9 mouse cellular contexts compared by ENCODE assay signal in the genomic region with DNA sequence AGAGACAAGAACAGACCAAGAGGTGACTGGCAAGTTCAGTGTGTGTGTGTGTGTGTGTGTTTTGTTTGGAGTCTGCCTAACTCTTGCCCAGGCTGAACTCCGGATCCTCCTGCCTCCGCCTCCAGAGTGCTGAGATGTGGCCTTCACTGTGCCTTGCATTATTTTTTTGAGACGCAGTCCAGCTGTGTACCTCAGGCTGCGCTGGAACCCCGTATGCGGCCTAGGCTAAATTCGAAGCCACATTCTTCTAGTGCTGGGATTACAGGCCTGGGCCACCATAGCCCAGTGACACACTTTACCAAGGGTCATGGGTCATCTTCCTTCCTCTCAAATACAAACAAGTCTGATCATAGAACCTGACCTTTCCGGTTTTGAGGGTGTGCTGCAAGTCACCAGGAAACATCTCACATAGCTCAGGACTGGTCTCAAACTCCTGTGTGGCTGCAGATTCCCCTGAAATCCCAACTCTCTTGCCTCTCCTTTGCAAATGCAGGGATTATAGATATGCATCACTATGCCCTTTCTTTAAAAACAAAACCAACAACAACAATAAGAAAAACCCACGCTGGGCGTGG. TPM values are rescaled to one million over a fixed set of nuclear protein-coding genes. Genes with fewer than 3 reads are reported as not detected.
DNase-seq lines count a peak whose midpoint lies in the region; ATAC-seq and TF ChIP-seq lines count a peak whose summit lies in the region.
"Had no signal": no experiment of that assay in that cellular context is flagged by ENCODE, and none has a peak within 500 bp of the region (broad histone marks: within the 10 kb centered on the region; RNA-seq: fewer than 3 reads in every experiment).

No protein-coding gene starts in this region.

- H3K9ac ChIP-seq in limb, embryonic 15.5 days: peak overlapping the region; percentile 97

- H3K27ac ChIP-seq in gastrocnemius, adult 2 months: peak overlapping the region; percentile 94
- peak overlapping the region; percentile 69 for H3K27ac ChIP-seq in embryonic fibroblast, embryonic 13.5 days (ENCODE audit: insufficient read depth, low read length)
- 0 out of 2 replicates have a peak overlapping the region, but pooled peaks have one; percentile 5 for H3K27ac ChIP-seq in limb, embryonic 15.5 days

- H3K4me2 ChIP-seq in limb, embryonic 15.5 days: peak overlapping the region; percentile 83

- no peaks in the 10 kb centered on the region for H3K4me1 ChIP-seq in embryonic fibroblast, embryonic 13.5 days (ENCODE audit: control insufficient read depth, insufficient read depth, low read length)
- peaks cover 10% of the 10 kb centered on the region for H3K4me1 ChIP-seq in limb, embryonic 15.5 days

- no peak for DNase-seq in gastrocnemius, adult 2 months
- DNase-seq in gastrocnemius, postnatal 14 days: no peak
- peak; percentile 63 for DNase-seq in 416B (ENCODE audit: low read depth)
- DNase-seq in cerebellum, postnatal 25 days: no peak
- DNase-seq in cerebellum, adult 11 months: no peak
- DNase-seq: lung, postnatal 36 days had no signal

- WGBS in limb, embryonic 15.5 days: 71% methylated on average over 10 of the region's 10 CpGs

- ATAC-seq in limb, embryonic 15.5 days (ENCODE audit: insufficient number of reproducible peaks, low FRiP score, low TSS enrichment, low read depth): no peak
- ATAC-seq in erythroid progenitor cell, adult 5-6 weeks (replicated peaks; ENCODE audit: low FRiP score, poor library complexity, severe bottlenecking): no peak

- intact Hi-C loops in gastrocnemius, adult 2 months (cut with DNase I): no loop called here
- intact Hi-C loops in gastrocnemius, postnatal 14 days (cut with DNase I; ENCODE audit: low total_unique reads): no loop called here

- H3K9me3 ChIP-seq in limb, embryonic 15.5 days: no peaks in the 10 kb centered on the region

- TF ChIP-seq CTCF in gastrocnemius, adult 2 months (IDR thresholded peaks at IDR 0.05): no peak
- no peak for TF ChIP-seq CTCF in embryonic fibroblast, embryonic 13.5 days (IDR thresholded peaks at IDR 0.05; ENCODE audit: borderline replicate concordance, insufficient read depth, low read length)

- no peak for TF ChIP-seq POLR2A in embryonic fibroblast, embryonic 13.5 days (IDR thresholded peaks at IDR 0.05; ENCODE audit: low read depth, low read length)

- peak overlapping the region; percentile 94 for H3K4me3 ChIP-seq in gastrocnemius, adult 2 months
- H3K4me3 ChIP-seq in embryonic fibroblast, embryonic 13.5 days (ENCODE audit: insufficient read depth, low read length): peak overlapping the region; percentile 83
- peak overlapping the region; percentile 99 for H3K4me3 ChIP-seq in limb, embryonic 15.5 days

- no peaks in the 10 kb centered on the region for H3K27me3 ChIP-seq in limb, embryonic 15.5 days

- H3K36me3 ChIP-seq in limb, embryonic 15.5 days: peaks cover 40% of the 10 kb centered on the region

RNA-seq across cellular contexts. Expression of a gene that starts 1.1 kb away (rescaled TPM):
- total RNA-seq in gastrocnemius, adult 2 months (2021): 100 to 1,000 TPM; 199 to 235 TPM
- 100 to 1,000 TPM; 182 to 211 TPM for total RNA-seq in gastrocnemius, postnatal 14 days (2021)
- polyA plus RNA-seq in embryonic fibroblast, embryonic 13.5 days (2011; ENCODE audit: insufficient read length, low read depth, missing spikeins): 104 and 112 TPM in 2 replicates
- 173 and 176 TPM in 2 replicates for polyA plus RNA-seq in limb, embryonic 15.5 days (2015; fragmentation: Nextera tagmentation; extraction: Ambion mirVana)
- 46.1 and 49.9 TPM in 2 replicates for total RNA-seq in erythroid progenitor cell, adult 5-6 weeks (2015; ENCODE audit: low replicate concordance)
- total RNA-seq in erythroid progenitor cell, adult 5-6 weeks (2017; ENCODE audit: low replicate concordance): 73.1 and 101 TPM in 2 replicates

RNA-seq across cellular contexts. Expression of a gene that starts 8.4 kb away (rescaled TPM):
- total RNA-seq in gastrocnemius, adult 2 months (2021): 10 to 100 TPM; 57.7 to 59.0 TPM
- 10 to 100 TPM; 55.1 to 64.7 TPM for total RNA-seq in gastrocnemius, postnatal 14 days (2021)
- polyA plus RNA-seq in embryonic fibroblast, embryonic 13.5 days (2011; ENCODE audit: insufficient read length, low read depth, missing spikeins): 16.3 and 22.3 TPM in 2 replicates
- polyA plus RNA-seq in limb, embryonic 15.5 days (2015; fragmentation: Nextera tagmentation; extraction: Ambion mirVana): 65.9 and 69.1 TPM in 2 replicates
- total RNA-seq in erythroid progenitor cell, adult 5-6 weeks (2015; ENCODE audit: low replicate concordance): 8.8 and 23.1 TPM in 2 replicates
- 7.8 TPM in 1 of 2 replicates, not detected in the other for total RNA-seq in erythroid progenitor cell, adult 5-6 weeks (2017; ENCODE audit: low replicate concordance)

RNA-seq across cellular contexts. Expression of a gene that starts 11.2 kb away (rescaled TPM):
- total RNA-seq in gastrocnemius, adult 2 months (2021): 1 to 10 TPM in 1 of 2 experiments, under 1 TPM in 1; 0.99 to 6.1 TPM
- total RNA-seq in gastrocnemius, postnatal 14 days (2021): 1 to 10 TPM; 4.4 to 6.7 TPM
- polyA plus RNA-seq in embryonic fibroblast, embryonic 13.5 days (2011; ENCODE audit: insufficient read length, low read depth, missing spikeins): 11.7 and 28.6 TPM in 2 replicates
- polyA plus RNA-seq in limb, embryonic 15.5 days (2015; fragmentation: Nextera tagmentation; extraction: Ambion mirVana): 69.3 and 76.7 TPM in 2 replicates
- 36.4 and 44.9 TPM in 2 replicates for total RNA-seq in erythroid progenitor cell, adult 5-6 weeks (2015; ENCODE audit: low replicate concordance)
- total RNA-seq in erythroid progenitor cell, adult 5-6 weeks (2017; ENCODE audit: low replicate concordance): 6.4 and 9.9 TPM in 2 replicates

RNA-seq across cellular contexts. Expression of a gene that starts 11.4 kb away (rescaled TPM):
- not detected for total RNA-seq in gastrocnemius, adult 2 months (2021)
- total RNA-seq in gastrocnemius, postnatal 14 days (2021): not detected
- polyA plus RNA-seq in embryonic fibroblast, embryonic 13.5 days (2011; ENCODE audit: insufficient read length, low read depth, missing spikeins): not detected in 2 replicates
- polyA plus RNA-seq in limb, embryonic 15.5 days (2015; fragmentation: Nextera tagmentation; extraction: Ambion mirVana): not detected in 2 replicates
- not detected in 2 replicates for total RNA-seq in erythroid progenitor cell, adult 5-6 weeks (2015; ENCODE audit: low replicate concordance)
- not detected in 2 replicates for total RNA-seq in erythroid progenitor cell, adult 5-6 weeks (2017; ENCODE audit: low replicate concordance)

RNA-seq across cellular contexts. Expression of a gene that starts 16.3 kb away (rescaled TPM):
- 10 to 100 TPM; 11.8 to 13.5 TPM for total RNA-seq in gastrocnemius, adult 2 months (2021)
- total RNA-seq in gastrocnemius, postnatal 14 days (2021): 10 to 100 TPM; 20.3 to 26.3 TPM
- polyA plus RNA-seq in embryonic fibroblast, embryonic 13.5 days (2011; ENCODE audit: insufficient read length, low read depth, missing spikeins): 61.7 and 68.8 TPM in 2 replicates
- polyA plus RNA-seq in limb, embryonic 15.5 days (2015; fragmentation: Nextera tagmentation; extraction: Ambion mirVana): 76.8 and 80.9 TPM in 2 replicates
- 11.5 and 13.4 TPM in 2 replicates for total RNA-seq in erythroid progenitor cell, adult 5-6 weeks (2015; ENCODE audit: low replicate concordance)
- 7.0 and 32.0 TPM in 2 replicates for total RNA-seq in erythroid progenitor cell, adult 5-6 weeks (2017; ENCODE audit: low replicate concordance)

Comparison
In these comparisons a context has a peak if more than half of its experiments do, and no peak if none do; other contexts are left out.
1. H3K27ac ChIP-seq: peak in every context shown above with its lines; median percentile 94 in gastrocnemius, adult 2 months; 69 in embryonic fibroblast, embryonic 13.5 days; 5 in limb, embryonic 15.5 days.